Mouse (Mus musculus): ENCODE measurements at regions not wholly inside any gene's neighbourhood (a gene's known extent, or its start where the extent isn't known, plus 50 kb on each side); places are given as distances from the start of the nearest gene placed in this dataset.

DNA sequence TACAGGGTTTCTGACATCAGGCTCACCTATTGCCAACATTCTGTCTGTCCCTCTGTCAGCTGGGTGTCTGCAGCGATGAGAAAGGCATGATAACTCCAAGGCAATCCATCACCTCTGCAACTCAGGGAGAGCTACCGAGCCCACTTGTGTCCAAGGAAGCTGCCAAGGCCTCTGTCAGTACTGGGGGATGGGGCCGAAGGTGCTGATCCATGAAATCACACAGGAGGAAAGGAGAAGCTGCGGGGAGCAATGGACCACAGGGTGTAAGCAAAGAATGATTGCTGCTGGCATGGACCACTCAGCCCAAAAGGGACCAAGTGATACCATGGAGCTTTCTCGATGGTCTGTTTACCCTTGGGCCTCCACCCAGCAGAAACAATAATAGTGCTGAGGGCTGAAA is 67.5 kb upstream of the Mid1ip1 start:
- intact Hi-C loops (cut with DNase I): no loop called here
- no peak for DNase-seq

DNA sequence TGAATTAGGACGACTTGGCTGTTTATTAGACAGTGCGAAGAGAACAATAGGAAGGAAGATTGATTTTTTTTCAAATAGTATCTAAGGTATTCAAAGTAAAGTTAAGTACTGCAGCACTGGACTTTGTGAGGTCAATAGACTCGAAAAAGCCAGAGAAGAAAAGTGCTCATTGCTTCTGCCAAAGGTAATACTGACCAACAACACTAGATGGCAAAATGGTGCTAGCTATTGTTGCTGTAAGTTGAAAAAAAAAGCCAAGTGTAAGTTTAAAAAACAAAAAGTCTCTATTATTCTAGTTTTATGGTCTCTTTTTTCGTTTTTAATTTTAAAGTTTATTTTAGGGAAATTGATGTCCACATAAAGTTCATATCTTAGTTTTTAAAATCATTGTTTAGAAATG is 63.9 kb upstream of the Mid1ip1 start:
- DNase-seq: no peak
- intact Hi-C loops (cut with DNase I): loop anchor here (5.0 kb wide), 3 partner anchors 61 to 441 kb away; no protein-coding TSS in a partner anchor
